Mouse (Mus musculus) B cell, adult 2 months (primary cell): Measurements from ENCODE around the gene Atp4a.
"Not testable (repeated sequence)": the region's sequence is repeated elsewhere in the genome, so short reads cannot be mapped to it uniquely, and the experiment has no call there.

ENCODE experiments used
- DNase-seq, 2 experiments: peaks; one replicate each; pipeline ENCODE4 v3.0.0; 2022

Gene Atp4a

GRCm38 (mm10) chr7:30730064-30730722, 18.2 kb downstream of the Atp4a start:
- DNase-seq, result not testable (repeated sequence)

GRCm38 (mm10) chr7:30736211-30736610, 24.2 kb downstream of the Atp4a start:
- no peak for DNase-seq

GRCm38 (mm10) chr7:30742570-30742969, 30.6 kb downstream of the Atp4a start:
- peak; percentile 32 to 47 for DNase-seq

- not testable (repeated sequence) for DNase-seq
Measured at GRCm38 (mm10) chr7:30743617-30744016, 31.6 kb downstream of the Atp4a start, which contains the start of gene Gapdhs. Gene Gapdhs, minus strand, starts transcription at chr7:30743681.

GRCm38 (mm10) chr7:30744022-30744598, 32.1 kb downstream of the Atp4a start:
- no peak for DNase-seq

GRCm38 (mm10) chr7:30747525-30748204, 35.7 kb downstream of the Atp4a start:
- DNase-seq, result no peak

- no peak for DNase-seq
Measured at GRCm38 (mm10) chr7:30749824-30750606, 38.0 kb downstream of the Atp4a start.

GRCm38 (mm10) chr7:30751086-30751669, 39.2 kb downstream of the Atp4a start, which contains the start of gene Sbsn:
Gene Sbsn, plus strand, starts transcription at chr7:30751471.
- no peak for DNase-seq

GRCm38 (mm10) chr7:30757001-30757400, 45.0 kb downstream of the Atp4a start:
- no peak for DNase-seq

- peak; percentile 36 to 47 for DNase-seq
Measured at GRCm38 (mm10) chr7:30758853-30759252, 46.8 kb downstream of the Atp4a start.

GRCm38 (mm10) chr7:30761769-30762352, 49.9 kb downstream of the Atp4a start:
- no peak for DNase-seq

GRCm38 (mm10) chr7:30763456-30763855, 51.4 kb downstream of the Atp4a start, which contains the start of gene Dmkn:
Gene Dmkn, plus strand, starts transcription at chr7:30763756.
- DNase-seq, result no peak

GRCm38 (mm10) chr7:30765173-30765572, 53.2 kb downstream of the Atp4a start:
- DNase-seq, result no peak

GRCm38 (mm10) chr7:30766408-30766807, 54.4 kb downstream of the Atp4a start:
- no peak for DNase-seq

GRCm38 (mm10) chr7:30769236-30769635, 57.2 kb downstream of the Atp4a start:
- DNase-seq, result peak; percentile 23 to 29
